Mouse (Mus musculus) megakaryocyte-erythroid progenitor cell, adult 5-6 weeks (primary cell): ENCODE measurements around the gene Edem2. TPM values are rescaled to one million over a fixed set of nuclear protein-coding genes. Genes with fewer than 3 reads are reported as not detected.
"Not testable (repeated sequence)": the region's sequence is repeated elsewhere in the genome, so short reads cannot be mapped to it uniquely, and the experiment has no call there.

Experiments
- ATAC-seq: replicated peaks from 2 replicates; pipeline ENCODE4 v1.8.0; 2016; ENCODE audit warnings: mild to moderate bottlenecking, inconsistent platforms; ENCODE audit not compliant: severe bottlenecking, poor library complexity, low FRiP score, low TSS enrichment
- total RNA-seq, 2 experiments: library from RNA; stranded (forward) in 1 of 2; stranded (reverse) in 1 of 2; fragments of 200-1000, 215-1000 nt in 1 of 2; fragments of >200 nt in 1 of 2; fragmentation: Nextera tagmentation in 1 of 2; gene quantifications; 2 replicates each; pipeline ENCODE4 v1.2.3; 2014 to 2017

The Edem2 gene
- total RNA-seq, 2 experiments from 2014 or later: 10.1 to 23.0 TPM

DNA sequence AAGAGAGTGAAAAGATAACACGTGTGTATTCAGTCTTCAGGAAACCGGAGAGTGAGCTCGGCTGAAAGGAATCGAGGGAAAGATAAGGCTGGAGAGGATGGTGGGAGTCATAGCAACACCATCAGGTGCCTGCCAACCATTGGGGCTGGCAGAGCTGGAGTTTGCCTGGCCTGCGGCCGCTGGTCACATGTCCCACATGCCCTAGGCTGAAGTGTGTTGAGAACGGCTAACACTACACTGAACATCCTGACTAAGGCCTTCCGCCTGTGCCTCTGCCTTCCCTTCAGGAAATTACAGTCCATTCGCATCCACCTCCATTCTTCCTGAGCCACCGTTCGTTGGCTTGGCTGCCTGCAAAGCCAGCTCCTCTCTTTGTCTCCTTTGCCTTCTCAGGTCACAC lies 12.9 kb upstream of the Edem2 start:
- ATAC-seq: 0 out of 2 replicates have a peak, but pooled peaks have one; percentile 35

GRCm38 (mm10) chr2:155737803-155738202 lies 8.5 kb upstream of the Edem2 start:
- ATAC-seq: no peak

DNA sequence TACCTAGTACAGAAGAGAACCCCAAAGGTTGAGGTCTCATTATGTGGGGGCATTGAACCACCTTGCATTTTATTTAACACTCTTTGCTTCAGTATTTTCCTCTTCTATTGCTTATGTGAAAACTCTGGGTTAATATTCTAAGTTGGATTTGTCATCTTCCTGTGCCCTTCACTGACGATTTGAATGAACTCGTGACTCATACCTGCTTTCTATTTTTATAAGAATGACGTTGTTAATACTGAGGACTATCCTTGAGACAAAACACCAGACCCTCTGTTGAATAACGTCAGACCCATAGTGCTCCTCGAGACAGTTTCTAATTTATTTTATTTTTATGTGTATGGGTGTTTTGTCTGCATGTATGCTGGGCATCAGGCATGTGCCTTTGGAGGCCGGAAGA lies 7.7 kb upstream of the Edem2 start:
- no peak for ATAC-seq

GRCm38 (mm10) chr2:155735766-155736165 lies 6.5 kb upstream of the Edem2 start, which contains the start of gene Gm17581:
Gm17581 (minus strand) TSS chr2:155735866.
- ATAC-seq: not testable (repeated sequence)

DNA sequence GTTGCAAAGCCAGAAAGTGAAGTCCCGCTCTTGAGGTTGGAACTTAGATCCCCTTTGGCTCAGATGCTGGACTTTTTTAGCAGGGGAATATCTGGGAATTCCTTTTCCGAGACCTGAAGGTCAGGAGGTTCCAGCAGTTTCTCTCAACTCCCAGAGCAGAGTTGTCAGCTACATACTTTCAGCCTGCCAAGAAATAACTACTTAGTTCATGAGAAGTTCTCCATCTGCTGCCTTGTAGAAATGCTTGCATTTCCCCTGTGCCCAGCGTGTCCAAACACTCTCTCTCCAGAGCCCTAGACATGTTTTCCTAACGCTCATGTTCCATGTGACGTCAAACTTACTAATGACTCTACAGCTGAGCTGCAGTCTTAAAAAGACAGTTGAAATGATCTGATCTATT lies 5.8 kb upstream of the Edem2 start:
- ATAC-seq: no peak

DNA sequence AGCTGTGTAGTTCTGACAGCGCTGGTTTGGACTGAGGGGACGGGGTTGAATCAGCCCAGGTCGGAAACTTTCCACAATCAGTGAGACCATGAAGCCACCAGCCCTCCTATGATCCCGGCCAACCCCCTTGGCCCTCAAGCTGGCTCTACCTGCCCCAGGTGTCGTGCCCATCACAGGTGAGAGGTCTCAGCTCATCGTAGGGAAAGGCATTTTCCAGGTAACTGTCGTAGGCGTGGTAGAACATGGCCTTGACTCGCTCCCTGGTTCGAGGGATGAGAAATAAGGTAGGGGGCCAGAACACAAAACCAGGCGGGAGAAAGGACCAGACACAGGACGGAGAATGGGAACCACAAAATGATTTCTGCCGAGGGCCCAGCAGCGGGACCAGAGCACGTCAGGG lies 533 bp downstream of the Edem2 start:
- no peak for ATAC-seq

- no peak for ATAC-seq
Observed at GRCm38 (mm10) chr2:155727764-155728395, 1.4 kb downstream of the Edem2 start.

GRCm38 (mm10) chr2:155726302-155726701 lies 3.0 kb downstream of the Edem2 start:
- ATAC-seq: no peak

DNA sequence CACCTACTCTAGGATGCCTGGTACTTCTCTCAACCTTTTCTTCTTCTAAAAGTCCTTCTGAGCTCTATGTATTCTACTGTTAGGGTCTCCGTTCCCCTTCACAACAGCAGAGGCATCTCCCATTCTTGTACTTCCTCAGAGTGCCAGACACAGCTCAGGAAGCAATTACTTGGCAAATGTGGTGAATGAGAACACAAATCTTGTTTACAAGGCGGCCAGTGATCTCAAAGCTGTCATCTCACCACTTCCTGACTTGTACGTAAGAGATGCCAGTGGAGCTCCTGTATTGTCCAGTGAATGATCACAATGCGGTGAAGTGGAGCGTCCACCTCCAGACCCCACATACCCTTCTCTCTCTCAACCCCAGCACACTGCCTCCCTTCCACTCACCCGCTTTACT lies 4.7 kb downstream of the Edem2 start:
- no peak for ATAC-seq

DNA sequence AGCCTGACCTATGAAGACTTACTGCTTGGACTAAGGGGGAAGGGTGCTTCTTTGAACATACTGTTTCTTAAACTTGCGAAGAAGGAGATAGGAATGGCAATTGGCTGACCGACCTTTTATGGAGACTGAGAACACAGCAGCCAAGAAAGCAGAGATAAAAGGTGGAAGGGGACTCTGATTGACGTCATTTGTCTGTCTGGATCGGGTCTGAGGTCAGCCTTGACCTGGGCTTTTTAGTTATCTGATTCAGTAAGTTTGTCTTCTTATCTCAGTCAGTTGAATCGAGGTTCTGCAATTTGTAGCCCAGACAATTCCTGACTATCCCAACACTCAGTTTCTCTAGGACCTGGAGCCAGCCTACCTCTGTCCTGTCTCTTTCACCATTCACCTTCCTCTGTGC lies 5.2 kb downstream of the Edem2 start:
- no peak for ATAC-seq

DNA sequence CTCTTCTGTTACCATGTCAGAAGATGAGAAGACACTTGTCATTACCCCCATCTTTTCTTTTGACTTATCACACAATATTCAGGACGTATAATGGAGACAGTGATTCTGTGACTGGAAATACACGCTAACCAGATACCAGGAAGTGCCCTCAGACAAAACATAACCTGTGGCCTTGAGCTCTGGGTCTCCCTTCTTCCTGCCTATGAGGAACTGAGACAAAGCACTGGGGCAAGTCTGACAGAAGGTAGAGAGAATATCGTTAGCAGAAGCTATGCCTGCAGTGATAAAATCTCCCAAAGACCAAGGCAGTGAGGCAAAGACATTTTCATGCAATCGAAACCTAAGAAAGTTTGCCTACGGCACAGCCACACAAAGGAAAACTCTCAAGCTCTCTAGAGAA lies 8.7 kb downstream of the Edem2 start:
- ATAC-seq: no peak

GRCm38 (mm10) chr2:155717082-155717990 lies 11.9 kb downstream of the Edem2 start:
- ATAC-seq: no peak

- no peak for ATAC-seq
Observed at GRCm38 (mm10) chr2:155710557-155710956, 18.7 kb downstream of the Edem2 start.

DNA sequence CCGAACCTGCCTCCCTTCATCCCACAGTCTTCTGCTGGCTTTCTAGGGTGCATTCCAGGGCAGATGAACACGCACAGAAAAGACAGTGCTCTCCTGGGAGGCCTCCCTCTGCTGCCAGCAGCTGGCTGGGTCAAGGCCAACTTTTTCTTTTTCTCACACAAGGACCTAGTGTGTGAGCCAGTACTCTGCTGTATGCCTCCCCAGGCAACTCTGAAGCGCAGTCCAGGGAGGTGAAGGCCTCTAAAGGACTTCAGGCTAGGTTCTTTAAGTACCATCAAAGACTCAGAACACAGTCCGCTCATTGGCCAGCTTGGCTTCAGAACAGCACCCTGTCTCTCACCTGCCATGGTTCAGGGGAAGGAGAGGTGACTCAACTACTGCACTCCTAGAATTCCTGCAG lies 22.0 kb downstream of the Edem2 start:
- ATAC-seq: no peak

DNA sequence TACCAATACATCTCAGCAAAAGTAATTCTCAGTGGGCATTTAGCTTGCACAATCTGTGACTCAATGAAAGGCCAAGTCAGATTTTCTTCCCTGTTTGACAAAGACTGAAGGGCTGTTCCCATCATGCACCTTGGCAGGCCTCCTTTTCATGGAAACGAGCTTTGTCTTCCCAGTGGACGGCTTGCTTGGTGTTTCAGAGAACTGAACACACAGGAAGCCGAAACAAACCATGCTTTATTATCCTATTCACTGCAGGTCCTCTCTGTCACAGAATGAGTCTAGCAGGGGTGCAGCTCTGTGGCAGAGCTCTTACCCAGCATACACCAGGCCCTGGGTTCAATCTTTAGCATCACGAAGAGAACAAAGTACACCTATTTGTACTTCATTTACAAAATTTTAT lies 25.6 kb downstream of the Edem2 start:
- no peak for ATAC-seq

DNA sequence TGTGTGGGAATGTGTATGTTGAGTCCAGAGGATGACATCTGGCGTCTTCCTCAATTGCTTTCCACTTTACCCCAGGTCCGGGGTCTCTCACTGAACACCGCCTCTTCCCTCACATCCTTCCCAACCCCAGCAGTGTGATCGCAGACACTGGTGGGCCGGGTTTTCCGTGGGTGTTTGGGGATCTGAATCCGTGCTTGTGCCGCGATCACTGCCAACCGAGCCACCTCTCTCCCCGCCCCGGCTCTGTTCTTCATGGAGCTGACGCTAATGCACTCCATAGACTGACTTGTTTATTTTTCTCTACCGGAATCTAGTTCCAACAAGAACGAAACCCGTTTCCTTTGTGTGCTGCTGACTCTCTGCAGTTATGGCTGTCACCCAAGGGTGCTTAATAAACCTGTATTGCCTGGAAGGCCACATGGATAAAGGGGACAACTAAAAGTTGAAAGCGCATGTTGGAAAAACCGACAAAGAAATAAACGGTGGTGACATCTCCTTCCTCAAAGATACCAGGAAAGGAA lies 27.8 kb downstream of the Edem2 start:
- no peak for ATAC-seq

- not testable (repeated sequence) for ATAC-seq
Observed at GRCm38 (mm10) chr2:155698443-155698842, 30.8 kb downstream of the Edem2 start.

DNA sequence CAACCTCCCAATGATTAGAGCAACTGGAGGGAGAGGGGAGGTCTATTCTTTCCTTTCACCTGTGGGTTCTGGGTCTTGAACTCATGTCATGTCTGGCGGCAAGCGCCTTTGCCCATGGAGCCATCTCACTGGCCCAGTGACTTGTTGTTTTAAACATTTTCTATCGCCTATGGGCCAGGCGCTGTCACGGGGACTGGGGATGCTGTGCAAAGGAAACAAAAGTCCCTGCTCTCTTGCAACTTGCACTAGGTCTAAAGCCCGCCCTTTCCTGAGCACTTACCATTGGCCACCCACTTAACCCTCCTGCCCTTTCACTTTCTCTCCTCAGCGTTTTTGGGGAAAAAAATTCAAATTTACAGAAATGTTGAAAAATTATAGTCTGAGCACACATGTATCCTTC lies 32.4 kb downstream of the Edem2 start:
- ATAC-seq: no peak

DNA sequence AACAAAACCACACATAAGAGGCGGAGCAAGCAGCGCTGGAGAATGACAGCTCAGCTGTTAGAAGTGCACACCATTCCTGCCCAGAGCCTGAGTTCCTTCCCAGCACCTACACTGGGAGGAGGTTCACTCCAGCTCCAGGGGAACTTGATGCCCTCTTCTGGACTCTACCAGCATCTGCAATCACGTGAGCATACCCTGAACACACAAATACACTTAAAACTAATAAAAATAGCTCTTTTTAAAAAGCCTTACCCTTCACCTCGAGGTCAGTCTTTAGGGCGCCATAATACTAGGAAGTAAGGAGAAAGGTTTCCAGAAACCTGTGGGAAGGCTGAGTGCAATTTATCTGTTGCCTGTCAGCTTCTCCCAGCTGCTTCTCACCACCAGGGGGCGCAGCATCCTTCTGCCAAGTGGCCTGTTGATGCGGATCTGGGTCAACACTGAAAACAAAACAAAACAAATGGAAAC lies 33.1 kb downstream of the Edem2 start:
- peak; percentile 72 for ATAC-seq

GRCm38 (mm10) chr2:155695316-155695715 lies 34.0 kb downstream of the Edem2 start:
- ATAC-seq: no peak
